Mouse (Mus musculus): ENCODE measurements around the gene Eno1.

GRCm38 (mm10) chr4:150257252-150258204, 21.0 kb downstream of the Eno1 start:
- TF ChIP-seq CTCF (IDR thresholded peaks at IDR 0.05; ENCODE audit: low read depth) (peak; percentile 97), EP300 (optimal IDR thresholded peaks at IDR 0.05) (no peak)

Measured in stomach, postnatal 0 days (tissue).